Mouse (Mus musculus): ENCODE measurements around the gene Hdac7.

GRCm38 (mm10) chr15:97749841-97750240 is 94.5 kb downstream of the Hdac7 start:
- no peak for TF ChIP-seq CTCF (IDR thresholded peaks at IDR 0.05; ENCODE audit: insufficient read depth, low read length)
- no peak for TF ChIP-seq POLR2A (IDR thresholded peaks at IDR 0.05; ENCODE audit: borderline replicate concordance, extremely low read depth, low read depth, low read length)
